Mouse (Mus musculus): ENCODE data around the gene Pomp. TPM values are rescaled to one million over a fixed set of nuclear protein-coding genes. Genes with fewer than 3 reads are reported as not detected.

Gene Pomp
- polyA plus RNA-seq (2012; rRNA removed) = 200 and 236 TPM in 2 replicates

DNA sequence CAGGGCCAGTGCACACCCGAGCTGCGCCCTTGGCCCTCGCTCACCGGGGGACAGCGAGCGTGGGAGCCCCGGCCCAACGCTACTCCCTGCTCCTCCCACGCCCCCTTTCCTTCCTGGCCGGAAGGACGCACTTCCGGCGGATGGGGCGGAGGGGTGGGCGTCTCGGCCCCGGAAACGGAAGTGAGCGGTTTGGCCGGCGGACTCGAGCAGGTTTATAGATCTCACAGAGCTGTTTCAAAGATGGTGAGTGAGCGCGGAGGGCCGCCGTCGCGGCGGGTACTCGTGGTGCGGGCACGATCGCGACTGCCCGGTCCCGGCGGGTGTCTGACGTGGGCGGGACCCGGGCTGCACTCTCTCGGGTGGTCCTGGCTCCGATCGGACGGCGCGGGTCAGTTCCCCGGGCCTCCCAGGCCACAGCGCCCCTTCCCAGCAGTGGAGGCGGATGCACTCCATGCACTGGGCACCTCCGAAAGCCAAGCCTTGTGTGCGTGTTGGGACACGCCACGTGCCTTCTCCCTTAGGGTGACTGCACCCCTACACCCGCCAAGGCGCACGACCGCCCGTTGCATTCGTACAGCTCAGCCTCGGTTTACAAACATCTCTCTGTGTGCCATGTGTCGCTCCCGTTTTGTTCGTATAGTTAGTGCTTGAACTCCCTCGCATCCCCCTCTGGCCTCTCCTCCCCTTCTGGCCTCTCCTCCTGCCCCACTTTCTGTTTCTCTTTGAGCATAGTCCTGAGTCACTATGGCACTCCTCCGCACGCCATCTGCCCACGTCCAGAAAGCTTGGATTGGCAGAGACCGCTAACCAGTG, at the start of gene Pomp:
TSS of gene Pomp (plus strand) at position 13 of the 813 bp plus-strand sequence.
- DNase-seq (ENCODE audit: low spot score) = peak; percentile 85

DNA sequence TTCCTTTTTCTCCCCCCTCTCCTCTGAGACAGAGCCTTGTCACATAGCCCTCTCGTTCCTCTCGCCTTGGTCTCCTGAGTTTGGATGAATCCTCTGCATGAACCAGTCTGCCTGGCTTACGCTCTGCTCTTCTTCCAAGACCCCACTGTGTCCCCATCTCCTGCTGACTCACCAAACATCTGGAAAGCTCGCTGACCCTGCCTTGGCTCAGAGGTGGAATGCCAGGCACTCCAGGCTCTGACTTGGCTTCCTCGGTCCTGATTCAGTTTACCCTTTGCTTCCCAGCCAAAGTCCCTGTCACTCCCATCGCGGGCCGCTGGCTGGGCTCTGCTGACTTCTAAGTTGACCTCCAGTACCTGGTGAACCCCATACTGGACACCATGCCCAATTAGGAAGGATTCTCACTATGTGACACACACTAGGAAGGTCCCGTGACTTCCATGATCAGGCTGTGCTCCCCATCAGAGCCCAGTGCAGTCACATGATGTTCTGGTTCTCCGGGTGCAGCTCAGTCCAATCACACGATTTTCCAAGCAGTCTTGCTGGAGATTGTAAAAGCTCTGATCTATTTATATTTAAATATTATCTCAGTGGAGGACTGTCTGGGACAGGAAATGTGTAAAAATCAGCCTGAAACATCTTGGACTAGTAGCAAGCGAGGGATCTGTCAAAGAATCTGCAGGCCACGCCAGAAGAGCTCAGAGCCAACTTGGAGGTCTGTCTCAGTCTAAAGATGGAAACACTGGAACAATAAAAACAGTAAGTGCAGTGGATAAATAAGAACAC, 47.8 kb upstream of the Pomp start:
- DNase-seq (ENCODE audit: low spot score) = no peak

DNA sequence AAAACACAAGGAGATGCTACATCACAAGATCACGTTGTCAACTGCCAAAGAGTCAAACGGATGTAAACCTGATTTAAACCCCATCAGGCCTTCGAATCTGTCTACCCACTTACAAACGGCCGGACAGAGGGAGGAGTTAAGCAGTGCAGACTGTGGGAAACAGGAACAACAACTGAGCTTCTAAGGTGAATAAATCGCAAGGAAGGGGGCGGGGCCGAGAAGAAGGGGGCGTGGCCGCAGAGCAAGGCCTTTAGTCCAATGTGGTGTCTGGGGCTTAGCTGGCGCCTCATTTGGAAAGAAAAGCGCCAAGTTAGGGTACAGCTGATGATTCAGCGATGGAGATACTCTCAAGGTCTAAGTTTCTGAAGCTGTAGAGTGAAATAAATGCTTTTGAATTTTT, 45.3 kb upstream of the Pomp start:
- DNase-seq (ENCODE audit: low spot score) = no peak

DNA sequence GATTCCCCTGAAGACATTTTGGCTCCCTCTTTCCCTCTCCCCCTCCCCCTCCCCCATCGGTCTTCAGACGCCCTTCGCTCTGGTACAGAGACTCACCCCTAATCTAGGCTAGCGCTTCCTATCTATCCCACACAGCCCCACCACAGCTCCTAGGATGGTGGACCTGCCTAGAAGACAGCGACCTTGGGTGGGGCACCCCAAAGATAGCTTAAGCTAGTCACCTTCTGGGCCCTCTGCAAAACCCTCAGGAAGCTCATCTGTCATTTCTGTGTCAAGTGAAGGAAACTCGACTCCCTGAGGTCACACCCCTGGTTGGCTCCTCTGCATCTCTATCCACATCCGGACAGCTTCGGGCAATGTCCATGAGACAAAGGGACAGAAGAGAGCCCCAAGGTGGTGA, 44.7 kb upstream of the Pomp start:
- no peak for DNase-seq (ENCODE audit: low spot score)

DNA sequence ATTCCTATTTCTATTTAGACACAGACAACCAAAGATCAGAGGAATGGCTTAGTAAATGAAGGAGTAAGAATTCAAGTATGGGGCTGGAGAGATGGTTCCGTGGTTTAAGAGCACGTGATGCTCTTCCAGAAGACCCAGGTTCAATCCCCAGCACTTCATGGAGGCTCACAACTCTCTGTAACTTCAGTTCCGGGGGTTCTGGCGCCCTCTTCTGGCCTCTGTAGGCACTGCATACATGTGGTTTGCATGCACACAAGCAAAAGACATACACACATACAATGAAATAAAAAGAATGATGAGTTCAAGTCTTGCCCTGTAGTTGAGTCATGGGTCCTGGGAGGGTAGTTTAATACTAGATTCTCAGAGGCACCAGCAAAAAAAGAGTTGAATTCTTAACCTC, 43.8 kb upstream of the Pomp start:
- DNase-seq (ENCODE audit: low spot score) = no peak

DNA sequence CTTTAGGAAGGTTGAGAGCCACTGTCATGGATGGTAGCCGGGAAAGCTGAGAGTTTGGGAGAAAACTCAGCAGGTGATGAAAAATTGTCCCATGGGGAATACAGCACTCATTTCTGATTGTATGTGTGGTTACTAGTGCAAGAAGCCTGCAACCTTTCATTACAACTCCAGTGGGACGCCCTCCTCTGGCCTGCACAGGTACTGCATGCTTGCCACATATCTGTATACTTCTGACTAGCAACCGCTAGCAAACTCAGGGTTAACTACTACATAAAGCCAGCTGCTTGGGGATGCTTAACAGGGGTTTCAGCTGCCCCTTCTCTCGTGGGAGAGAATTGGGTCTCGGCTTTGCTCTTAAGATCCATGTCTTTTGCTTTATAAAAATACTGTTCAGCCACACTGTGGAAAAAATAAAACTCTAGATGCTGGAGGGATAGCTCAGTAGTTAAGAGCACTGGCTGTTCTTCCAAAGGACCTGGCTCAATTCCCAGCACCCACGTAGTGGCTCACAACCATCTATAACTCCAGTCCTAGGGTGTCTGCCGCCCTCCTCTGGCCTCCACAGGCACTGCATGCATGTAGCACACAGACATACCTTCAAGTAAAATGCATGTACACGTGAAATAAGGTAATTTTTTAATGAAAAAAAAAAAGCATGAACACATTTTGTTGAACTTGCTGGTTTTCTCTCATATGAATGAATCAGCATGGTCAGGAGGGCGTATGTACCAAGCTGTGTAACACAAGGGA, 42.3 kb upstream of the Pomp start:
- DNase-seq (ENCODE audit: low spot score) = no peak

DNA sequence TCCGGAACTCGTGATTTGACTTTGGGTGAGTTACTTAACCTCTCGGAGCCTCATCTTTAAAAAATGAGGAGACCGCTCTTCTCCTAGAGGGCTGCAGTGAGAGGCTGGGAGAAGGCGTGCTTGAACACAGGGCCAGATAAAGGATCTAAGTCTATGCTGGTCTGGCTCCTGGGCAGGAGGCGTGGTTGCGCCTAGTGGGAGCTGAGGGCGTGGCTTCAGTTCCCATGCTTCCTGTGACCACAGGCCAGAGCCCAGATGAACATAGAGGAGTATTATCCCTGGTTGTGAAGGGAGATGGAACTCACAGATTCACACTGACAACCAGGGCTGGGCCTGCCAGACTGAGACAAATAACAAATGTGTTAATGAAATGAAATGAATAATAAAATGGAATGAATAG, 41.4 kb upstream of the Pomp start:
- DNase-seq (ENCODE audit: low spot score) = no peak

DNA sequence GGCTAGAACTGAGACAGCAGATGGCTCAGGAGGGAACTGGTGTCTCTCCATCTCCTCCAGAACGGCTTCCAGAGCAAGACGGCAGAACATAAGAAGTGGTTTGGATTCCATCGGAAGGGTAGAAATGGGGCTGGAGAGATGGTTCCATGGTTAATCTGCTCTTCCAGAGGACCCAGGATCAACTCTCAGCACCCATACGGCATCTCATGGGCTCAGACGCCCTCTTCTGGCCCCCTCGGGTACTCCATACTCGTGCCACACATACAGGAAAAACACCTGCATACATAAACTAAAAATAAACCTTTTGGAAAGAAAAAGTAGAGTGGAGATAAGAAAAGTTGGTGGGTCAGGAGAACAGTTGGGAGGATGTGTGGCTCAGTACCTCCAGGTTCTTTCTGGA, 40.4 kb upstream of the Pomp start:
- no peak for DNase-seq (ENCODE audit: low spot score)

DNA sequence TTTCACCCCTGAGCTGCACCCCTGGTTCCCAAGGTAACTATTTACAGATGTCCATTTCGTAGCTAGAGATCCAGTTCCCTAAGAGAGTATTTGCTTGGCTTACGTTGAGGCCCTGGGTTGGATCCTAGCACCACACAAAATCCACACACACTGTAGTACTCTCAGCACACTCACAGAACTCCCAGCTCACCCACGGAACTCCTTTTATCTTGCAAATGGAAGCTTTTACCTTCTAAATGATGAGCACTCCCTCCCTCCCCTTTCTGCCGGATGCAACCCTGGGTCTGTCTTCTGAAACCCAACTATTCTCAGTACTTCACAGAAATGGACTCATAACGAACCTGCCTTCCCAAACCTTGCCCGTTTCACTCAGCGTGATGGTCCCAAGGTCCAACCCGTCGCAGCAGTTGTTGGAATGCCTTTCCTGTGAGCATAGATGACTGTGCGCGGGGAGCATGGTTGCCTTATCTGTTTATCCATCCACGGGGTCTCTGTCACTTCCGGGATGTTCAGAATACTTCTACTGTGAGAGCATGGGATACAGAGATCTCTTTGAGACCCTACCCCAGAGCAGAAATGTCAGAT, 36.1 kb upstream of the Pomp start:
- no peak for DNase-seq (ENCODE audit: low spot score)

DNA sequence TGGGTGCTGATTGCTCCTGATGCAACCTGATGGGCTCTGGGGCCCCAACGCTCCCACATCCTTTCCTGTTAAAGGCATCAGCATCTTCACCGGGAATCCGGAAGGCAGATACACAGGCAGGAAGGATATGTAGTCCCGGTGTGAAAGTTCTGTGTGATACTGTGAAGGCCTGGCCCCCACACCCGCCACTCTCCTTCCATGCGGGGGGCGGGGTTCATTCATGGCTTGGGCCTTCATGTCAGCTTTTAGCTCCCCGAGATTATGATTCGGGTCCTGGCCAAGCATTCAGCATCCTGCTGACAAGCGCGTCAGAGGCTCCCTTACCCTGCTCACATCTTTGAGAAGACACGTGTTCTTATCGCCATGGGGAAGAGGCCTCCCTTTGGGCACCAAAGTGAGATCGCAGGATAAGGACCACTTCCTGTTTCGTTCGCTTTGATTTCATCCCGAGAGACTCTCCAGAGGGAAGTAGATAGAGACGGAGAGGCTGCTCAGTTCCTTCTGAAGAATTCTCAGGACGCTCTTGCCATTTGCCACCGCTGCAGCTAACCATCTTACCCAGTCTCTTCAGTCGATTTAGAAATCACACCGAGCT, 34.8 kb upstream of the Pomp start:
- no peak for DNase-seq (ENCODE audit: low spot score)

DNA sequence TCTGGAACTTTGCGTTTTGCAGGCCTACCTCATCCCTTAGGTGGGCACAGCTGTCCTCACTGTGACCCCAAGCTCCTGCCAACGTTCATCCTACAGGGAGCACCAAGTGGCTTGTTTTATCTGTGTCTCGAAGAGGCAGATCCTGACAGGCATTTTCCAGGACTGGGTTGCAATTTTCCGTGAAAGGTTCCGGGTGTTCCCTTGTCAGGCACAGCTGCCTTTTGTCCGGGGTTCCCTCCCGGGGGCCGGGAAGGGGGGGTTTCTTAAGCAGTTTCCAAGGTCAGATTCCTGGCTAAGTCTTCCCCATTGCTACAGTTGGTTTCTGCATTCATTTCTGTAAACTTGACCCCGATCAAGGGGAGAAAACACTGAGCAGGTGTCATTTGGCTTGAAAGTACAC, 34.2 kb upstream of the Pomp start:
- DNase-seq (ENCODE audit: low spot score) = no peak

DNA sequence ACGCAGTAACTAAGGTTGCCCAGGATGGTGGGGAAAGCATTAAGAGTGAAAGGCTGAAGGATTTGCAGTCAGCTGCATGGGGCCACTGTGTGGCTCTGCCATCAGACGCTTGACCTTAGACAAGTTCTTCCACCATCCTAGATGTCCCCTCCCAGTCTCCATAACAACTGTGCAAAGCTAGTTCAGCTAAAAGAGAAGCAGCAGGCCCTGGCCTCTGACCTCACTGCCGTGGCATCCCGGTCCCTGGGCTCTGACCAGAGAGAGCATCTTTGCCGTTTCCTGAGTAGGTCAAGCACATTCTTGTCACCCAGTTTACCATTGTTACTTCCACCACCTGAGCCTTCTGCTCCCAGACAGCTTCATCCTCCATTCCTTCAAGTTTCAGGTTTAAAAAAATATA, 33.7 kb upstream of the Pomp start:
- DNase-seq (ENCODE audit: low spot score) = no peak

DNA sequence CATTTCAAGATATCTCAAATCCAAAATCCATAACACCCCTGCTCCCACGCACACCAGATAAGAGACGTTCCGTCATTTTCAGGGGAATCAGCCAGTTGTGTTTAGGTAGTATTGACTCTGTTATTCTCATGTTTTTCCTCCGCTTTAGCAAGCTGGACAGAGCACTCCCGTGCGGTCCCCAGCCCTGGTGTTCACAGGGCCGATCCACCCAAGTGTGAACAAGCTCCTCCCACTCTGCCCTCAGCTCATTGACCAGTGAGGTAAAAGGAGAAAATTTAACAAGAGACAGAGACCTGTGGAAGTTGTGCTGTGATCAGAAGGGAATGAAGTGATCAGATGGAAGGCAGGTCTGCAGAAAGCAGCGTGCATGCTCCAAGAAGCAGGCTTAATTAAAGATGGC, 31.4 kb upstream of the Pomp start:
- no peak for DNase-seq (ENCODE audit: low spot score)

DNA sequence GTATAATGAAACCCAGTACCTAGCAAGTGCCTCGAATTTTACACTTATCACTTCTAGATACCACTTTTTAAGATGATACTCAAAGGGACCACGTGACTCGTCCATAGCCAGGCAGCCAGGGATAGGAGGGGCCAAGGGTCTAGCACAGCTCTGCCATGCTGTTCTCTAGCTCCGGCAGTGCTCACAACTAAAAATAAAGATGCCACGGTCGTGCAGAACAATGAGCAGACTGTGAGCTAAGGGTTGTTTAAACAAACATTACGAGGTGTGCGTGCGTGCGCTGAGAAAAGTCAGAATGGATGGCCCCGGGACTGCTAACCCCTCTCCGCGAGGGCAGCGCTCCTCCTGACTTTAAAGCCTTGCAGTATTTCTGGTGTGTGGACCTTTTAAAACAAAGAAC, 27.4 kb upstream of the Pomp start:
- no peak for DNase-seq (ENCODE audit: low spot score)

DNA sequence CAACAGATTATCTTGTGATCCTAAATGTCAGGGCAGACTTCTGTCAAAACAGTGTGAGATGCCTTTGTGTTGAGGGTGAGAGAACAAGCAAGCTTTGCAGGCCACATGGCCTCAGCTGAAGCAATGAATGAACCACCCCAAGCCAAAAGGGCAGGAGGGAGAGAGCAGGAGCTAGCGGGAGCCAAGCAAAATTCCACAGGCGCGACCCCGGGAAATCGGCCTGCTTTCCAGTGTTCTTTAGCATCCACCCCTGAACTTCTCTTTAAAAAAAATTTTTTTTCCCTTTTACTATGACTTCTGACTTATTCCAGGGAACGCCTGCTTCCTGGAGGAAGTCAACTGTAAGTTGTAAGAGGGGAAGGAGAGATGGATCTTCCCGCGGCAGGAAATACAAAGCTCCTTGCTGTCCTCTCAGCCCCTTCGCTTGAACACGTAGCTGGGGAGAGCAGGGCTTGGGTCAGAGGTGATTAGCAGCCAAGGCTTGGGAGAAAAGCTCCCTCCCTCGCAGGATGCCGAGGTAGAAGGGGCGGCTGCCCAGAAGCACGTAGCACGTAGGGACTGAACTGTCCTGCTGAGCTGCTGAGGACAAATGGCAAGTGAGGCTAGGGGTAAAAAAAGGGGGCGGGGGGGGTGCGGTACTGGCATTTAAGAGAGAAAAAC, 25.3 kb upstream of the Pomp start:
- DNase-seq (ENCODE audit: low spot score) = no peak

DNA sequence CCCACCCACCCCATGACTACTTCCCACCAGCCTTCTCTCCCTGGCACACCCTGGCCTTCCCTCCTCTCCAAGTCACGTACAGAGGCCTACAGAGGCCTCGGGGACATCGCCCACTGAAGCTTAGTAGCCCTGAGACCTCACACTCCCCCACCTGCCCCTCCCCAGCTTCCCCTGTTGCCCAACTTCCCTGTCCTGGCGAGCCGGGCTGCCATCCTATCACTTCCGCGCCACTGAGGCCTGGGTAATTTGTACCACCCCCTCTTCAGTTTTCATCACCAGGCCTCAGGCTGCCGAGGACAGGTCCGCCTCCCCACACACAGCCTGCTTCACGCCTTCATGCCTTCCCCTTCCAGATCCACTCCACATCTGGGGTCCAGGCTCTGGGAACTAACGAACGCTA, 20.8 kb upstream of the Pomp start:
- no peak for DNase-seq (ENCODE audit: low spot score)

DNA sequence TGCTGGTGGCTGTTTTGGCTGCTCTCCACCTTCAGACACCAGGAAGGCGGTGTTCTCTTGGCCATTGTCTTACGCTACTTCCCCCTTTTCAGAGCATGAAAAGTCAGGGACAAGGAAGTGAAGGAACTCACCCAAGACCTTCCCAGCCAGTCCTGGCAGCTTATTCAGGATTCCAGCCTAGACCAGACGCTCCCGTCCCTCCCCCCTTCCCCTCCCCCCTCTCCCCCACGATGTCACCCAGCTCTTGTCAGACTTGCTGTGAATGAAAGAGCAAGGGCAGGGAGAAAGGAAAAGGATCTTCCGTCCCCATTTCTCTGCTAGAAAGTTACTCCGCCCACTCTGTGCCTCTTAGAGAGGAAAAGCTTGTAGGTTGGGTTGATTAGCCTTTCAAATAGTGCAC, 16.9 kb upstream of the Pomp start:
- DNase-seq (ENCODE audit: low spot score) = no peak

DNA sequence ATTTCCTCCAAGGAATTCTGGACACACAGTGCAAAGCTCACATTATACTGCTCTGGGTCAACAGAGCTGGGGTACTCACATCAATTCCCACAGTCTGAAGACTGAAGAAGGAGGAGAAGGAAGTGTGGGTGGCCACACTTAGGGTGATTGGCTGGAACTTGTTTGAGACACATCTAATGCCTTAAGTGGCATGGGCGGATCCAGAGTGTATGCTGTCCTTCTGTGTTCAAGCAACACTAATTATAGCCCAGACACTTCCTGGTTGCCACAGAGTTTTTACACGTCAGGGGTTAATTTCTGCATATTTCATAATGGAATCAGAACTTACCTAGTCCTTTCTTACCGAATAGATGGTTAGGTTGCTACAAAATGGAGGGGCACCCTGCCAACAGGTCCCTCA, 14.9 kb upstream of the Pomp start:
- DNase-seq (ENCODE audit: low spot score) = no peak

DNA sequence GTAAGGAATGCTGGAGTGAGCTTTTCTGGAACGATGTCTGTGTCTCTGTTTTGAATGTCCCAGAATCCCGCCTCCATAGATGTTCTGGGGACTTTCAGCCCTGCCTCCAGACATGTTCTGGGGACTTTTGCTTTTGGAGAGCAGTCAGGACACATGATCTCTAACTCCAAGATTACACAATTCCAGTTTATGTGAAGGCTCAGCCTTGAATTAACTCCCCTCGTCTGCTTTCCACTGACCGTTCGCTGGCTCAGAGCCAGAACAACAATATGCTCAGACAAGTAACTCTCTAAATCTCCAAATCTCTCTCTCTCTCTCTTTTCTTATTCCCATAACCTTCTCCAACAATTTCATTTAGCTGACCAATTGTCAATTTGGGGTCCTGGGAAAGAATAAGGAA, 12.9 kb upstream of the Pomp start:
- DNase-seq (ENCODE audit: low spot score) = no peak

DNA sequence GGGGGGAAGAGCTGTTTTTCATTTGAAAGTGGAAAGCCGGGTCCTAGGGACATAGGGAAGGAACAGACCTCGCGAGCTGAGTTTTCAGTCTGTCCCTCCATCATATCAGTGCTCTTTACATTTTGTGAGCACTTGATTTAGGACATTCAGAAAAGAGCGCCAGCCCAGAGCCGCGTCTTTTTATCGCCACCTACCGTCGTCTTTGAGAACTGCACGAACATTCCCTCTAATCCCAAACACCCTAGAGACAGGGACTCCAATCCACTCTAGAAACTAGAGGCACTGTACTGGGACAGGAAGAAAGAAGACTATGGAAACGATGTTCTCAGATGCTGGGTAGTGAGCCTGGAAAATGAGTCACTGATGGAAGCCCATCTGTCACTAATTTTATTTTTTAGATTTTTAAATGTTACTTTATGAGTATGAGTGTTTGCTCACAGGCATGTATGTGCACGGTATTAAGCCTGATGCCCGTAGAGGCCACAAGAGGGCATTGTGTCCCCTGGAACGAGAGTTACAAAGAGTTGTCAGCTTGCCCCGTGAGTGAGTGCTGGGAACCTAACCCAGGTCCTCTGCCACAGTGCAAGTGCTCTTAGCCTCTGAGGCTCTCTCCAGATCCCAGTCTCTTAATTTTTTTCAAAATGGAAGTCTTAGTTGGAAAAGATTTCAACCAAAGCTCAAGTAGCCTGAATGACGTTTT, 11.9 kb upstream of the Pomp start:
- DNase-seq (ENCODE audit: low spot score) = no peak

DNA sequence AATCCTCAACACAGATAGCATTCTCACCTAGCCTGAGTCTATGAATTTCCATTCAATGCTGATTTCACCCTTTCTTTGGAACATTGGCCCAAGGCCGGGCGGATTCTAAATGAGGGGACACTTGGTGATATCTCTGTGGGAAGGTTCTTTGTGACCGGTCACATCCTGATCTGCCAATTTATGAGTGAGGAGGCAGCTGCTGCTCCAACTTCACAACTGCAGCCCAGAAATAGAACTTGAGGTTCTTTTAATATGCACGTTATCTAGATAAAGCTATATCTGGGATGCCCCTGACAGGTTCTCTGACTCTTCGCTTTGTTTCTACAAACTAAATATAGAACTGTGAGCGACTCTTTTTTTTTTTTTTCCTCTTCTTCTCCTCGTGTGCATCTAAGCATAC, 10.1 kb upstream of the Pomp start:
- DNase-seq (ENCODE audit: low spot score) = no peak

Measured in urinary bladder, adult 2 months (tissue).